ENCODE assay signal across 20 mouse cellular contexts in the genomic region with DNA sequence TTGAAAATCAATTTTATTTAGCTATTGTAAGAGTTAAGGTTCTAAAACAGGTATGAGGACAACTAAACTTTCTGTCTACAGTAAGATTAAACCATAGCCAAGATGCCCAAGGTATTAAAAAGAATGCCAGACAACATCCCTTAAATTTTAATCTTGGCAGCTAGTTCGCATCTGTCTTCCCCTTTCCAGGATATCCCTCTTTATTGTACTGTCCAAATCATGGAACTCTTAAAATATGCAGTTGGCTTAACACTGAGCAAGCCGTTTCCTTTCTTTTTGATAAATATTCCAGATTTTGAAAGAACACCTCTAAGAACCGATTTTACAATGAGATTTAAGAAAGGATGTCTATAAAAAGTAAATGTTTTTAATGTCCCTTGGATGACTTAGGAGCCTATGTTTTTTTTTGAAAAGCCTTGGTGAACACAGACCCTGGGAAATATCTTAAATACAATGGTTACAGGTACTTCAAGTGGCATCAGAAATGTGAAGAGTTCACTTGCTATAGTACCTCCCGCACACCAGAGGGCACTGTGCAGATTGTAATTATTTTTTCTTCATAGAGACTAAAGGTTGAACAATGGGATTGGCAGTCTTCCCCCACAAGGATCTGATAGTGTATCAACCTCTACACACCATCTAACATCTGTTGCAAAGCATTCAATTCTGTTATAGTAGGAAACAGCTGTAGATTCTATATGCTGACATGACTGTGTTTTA.
DNase-seq lines count a peak whose midpoint lies in the region; ATAC-seq and TF ChIP-seq lines count a peak whose summit lies in the region.
"Had no signal": no experiment of that assay in that cellular context is flagged by ENCODE, and none has a peak within 500 bp of the region (broad histone marks: within the 10 kb centered on the region; RNA-seq: fewer than 3 reads in every experiment).

No protein-coding gene starts in this region.

- TF ChIP-seq EP300 in heart, adult 2 months (IDR thresholded peaks at IDR 0.05; ENCODE audit: insufficient read depth, low read depth, low read length): no peak

- no peak for ATAC-seq in cerebellum, adult (ENCODE audit: insufficient number of reproducible peaks, low FRiP score, low TSS enrichment)
- ATAC-seq: forebrain, embryonic 13.5 days had no signal

- no peaks in the 10 kb centered on the region for H3K27me3 ChIP-seq in heart, adult 2 months (ENCODE audit: control insufficient read depth, insufficient read depth, low read length)
- H3K27me3 ChIP-seq: forebrain, embryonic 13.5 days; heart, embryonic 12.5 days; hindbrain, embryonic 15.5 days; neural tube, embryonic 15.5 days had no signal

- intact Hi-C loops in heart, adult 2 months (cut with DNase I): loop anchor here (2.0 to 5.0 kb wide), 4 partner anchors 105 to 393 kb away; no protein-coding TSS in a partner anchor

- TF ChIP-seq CTCF in heart, adult 2 months (IDR thresholded peaks at IDR 0.05): peak; percentile 67
- TF ChIP-seq CTCF in layer of hippocampus, adult 2 months (conservative IDR thresholded peaks at IDR 0.05): peak; percentile 53

- no peak for DNase-seq in heart, adult 2 months
- no peak for DNase-seq in heart, adult 11 months
- DNase-seq in layer of hippocampus, adult 2 months (ENCODE audit: low spot score in 2 of 2): no peak
- no peak for DNase-seq in layer of hippocampus, adult 18-20 months (ENCODE audit: low spot score in 2 of 2)
- peak; percentile 41 to 42 for DNase-seq in B cell, adult 2 months
- peak; percentile 56 for DNase-seq in R1 (ENCODE audit: low read depth, low spot score)
- DNase-seq in testis, postnatal 14 days (ENCODE audit: low spot score): no peak
- DNase-seq: cerebellum, adult 11-12 months; cerebellum, postnatal 36 days; gastrocnemius, postnatal 36 days; layer of hippocampus, postnatal 36 days; thymus, adult 18-20 months had no signal

- TF ChIP-seq POLR2A in heart, adult 2 months (IDR thresholded peaks at IDR 0.05; ENCODE audit: insufficient read depth, low read depth, low read length): no peak

- H3K36me3 ChIP-seq in heart, adult 2 months (ENCODE audit: control insufficient read depth, insufficient read depth, low read length): no peaks in the 10 kb centered on the region; the same call in 1 of the 2 replicates
- H3K36me3 ChIP-seq: heart, embryonic 12.5 days; hindbrain, embryonic 15.5 days; limb, embryonic 10.5 days; midbrain, embryonic 10.5 days; neural tube, embryonic 15.5 days had no signal

- H3K4me3 ChIP-seq in heart, adult 2 months: no peak overlapping the region
- no peak overlapping the region for H3K4me3 ChIP-seq in layer of hippocampus, adult 2 months
- H3K4me3 ChIP-seq: forebrain, embryonic 13.5 days; heart, embryonic 12.5 days; hindbrain, embryonic 15.5 days; limb, embryonic 10.5 days; midbrain, embryonic 10.5 days; neural tube, embryonic 15.5 days had no signal

- H3K79me2 ChIP-seq in heart, adult 2 months (replicated peaks; ENCODE audit: control insufficient read depth, insufficient read depth, low read length): no peaks in the 10 kb centered on the region

- no peak overlapping the region for H3K9ac ChIP-seq in heart, adult 2 months (ENCODE audit: low read depth, low read length)
- H3K9ac ChIP-seq: forebrain, embryonic 13.5 days; heart, embryonic 12.5 days; hindbrain, embryonic 15.5 days; liver, embryonic 14.5 days; neural tube, embryonic 15.5 days had no signal

- peaks cover 4% of the 10 kb centered on the region for H3K4me1 ChIP-seq in heart, adult 2 months (ENCODE audit: control insufficient read depth, insufficient read depth, low read length)
- H3K4me1 ChIP-seq: forebrain, embryonic 13.5 days; heart, embryonic 12.5 days; hindbrain, embryonic 15.5 days; midbrain, embryonic 10.5 days; neural tube, embryonic 15.5 days had no signal

- H3K27ac ChIP-seq in heart, adult 2 months: no peak overlapping the region
- H3K27ac ChIP-seq in layer of hippocampus, adult 2 months: no peak overlapping the region
- H3K27ac ChIP-seq: forebrain, embryonic 13.5 days; hindbrain, embryonic 15.5 days; limb, embryonic 10.5 days; liver, embryonic 14.5 days; midbrain, embryonic 10.5 days; neural tube, embryonic 15.5 days had no signal

- WGBS in heart, adult 2 months: 62% methylated on average over 4 of the region's 4 CpGs

Comparison
In these comparisons a context has a peak if more than half of its experiments do, and no peak if none do; other contexts are left out.
1. DNase-seq: peak in B cell, adult 2 months (2 of 2) and R1 (single experiment); none in heart, adult 2 months (0 of 2), heart, adult 11 months (single experiment), layer of hippocampus, adult 2 months (0 of 2), layer of hippocampus, adult 18-20 months (0 of 2) and testis, postnatal 14 days (single experiment).